Mouse (Mus musculus): ENCODE data around the gene Hist1h2bb. TPM values are rescaled to one million over a fixed set of nuclear protein-coding genes. Genes with fewer than 3 reads are reported as not detected.
"Not testable (repeated sequence)": the region's sequence is repeated elsewhere in the genome, so short reads cannot be mapped to it uniquely, and the experiment has no call there.

Gene Hist1h2bb
- polyA plus RNA-seq, 1 experiment from 2014 or later, result 0.37 TPM

DNA sequence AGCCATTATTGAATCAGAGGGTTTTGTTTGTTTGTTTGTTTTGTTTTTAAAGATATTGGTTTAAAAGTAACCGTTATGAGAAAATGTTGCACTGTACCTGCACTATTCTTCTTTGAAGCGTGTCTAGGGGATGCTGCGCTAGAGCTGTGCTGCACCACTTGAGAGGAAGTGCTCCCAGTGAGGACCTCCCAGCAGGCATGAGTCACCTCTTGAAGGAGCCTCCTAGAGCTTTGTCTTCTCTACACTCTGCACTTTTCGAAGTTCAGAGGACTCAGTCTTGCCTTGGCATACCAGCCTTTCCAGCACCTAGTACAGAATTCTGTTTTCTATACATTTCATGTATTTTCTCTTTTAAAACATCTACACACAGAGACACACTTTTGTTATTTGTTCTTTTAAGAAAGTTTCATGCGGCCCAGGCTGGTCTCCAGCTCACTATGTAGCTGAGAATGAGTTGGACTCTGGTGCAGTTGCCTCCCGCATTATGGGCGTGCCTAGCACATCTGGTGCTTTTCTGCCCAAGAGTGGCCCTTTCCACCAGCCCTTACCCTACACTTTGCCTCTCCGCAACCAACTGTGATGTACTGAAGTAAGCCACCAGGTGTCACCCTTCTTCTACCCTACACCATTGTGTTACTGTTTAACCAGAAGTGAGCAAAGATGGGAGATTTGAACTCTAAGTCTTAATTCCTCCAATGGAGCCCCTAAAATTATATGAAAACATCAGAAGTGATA is 45.6 kb upstream of the Hist1h2bb start:
- Histone ChIP-seq H3K9ac (ENCODE audit: low read depth, low read length) (no peak overlapping the region), H3K9me3 (ENCODE audit: control insufficient read depth) (no peaks in the 10 kb centered on the region), H3K27ac (ENCODE audit: low read depth, low read length) (no peak overlapping the region), H3K4me2 (replicated peaks; ENCODE audit: low read depth) (no peak overlapping the region), H3K4me3 (ENCODE audit: low read depth, low read length) (no peak overlapping the region), H3K4me1 (replicated peaks; ENCODE audit: control insufficient read depth, insufficient read depth, low read length) (no peaks in the 10 kb centered on the region), H3K36me3 (ENCODE audit: control insufficient read depth, insufficient read depth) (no peaks in the 10 kb centered on the region), H3K27me3 (replicated peaks; ENCODE audit: control insufficient read depth, insufficient read depth, low read length) (no peaks in the 10 kb centered on the region)
- WGBS, result 28% methylated on average over 8 of the region's 8 CpGs
- ATAC-seq, result peak; percentile 47
- TF ChIP-seq CTCF (IDR thresholded peaks at IDR 0.05; ENCODE audit: low read depth), result peak; percentile 93

DNA sequence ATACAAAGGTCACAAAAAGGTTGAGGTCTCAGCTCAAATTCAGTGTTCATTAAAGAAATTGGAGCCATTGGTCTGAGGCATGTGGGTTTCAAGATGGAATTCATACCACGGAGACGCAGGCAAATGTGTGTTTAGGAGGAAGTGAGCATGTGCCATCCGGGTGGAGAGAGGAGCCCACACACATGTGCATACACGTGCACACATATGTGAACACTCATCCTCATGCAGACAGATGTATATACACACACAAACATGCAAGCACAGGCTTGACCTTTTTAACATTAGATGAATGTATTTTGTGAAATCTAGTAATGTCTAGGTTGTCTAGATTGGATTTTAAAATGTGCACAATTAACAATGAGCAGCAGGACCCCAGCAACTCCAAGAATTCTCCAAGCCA is 44.3 kb upstream of the Hist1h2bb start:
- Histone ChIP-seq H3K4me1 (replicated peaks; ENCODE audit: control insufficient read depth, insufficient read depth, low read length) (no peaks in the 10 kb centered on the region), H3K36me3 (ENCODE audit: control insufficient read depth, insufficient read depth) (no peaks in the 10 kb centered on the region), H3K9me3 (ENCODE audit: control insufficient read depth) (no peaks in the 10 kb centered on the region), H3K27me3 (replicated peaks; ENCODE audit: control insufficient read depth, insufficient read depth, low read length) (no peaks in the 10 kb centered on the region), H3K9ac (ENCODE audit: low read depth, low read length) (no peak overlapping the region), H3K4me2 (replicated peaks; ENCODE audit: low read depth) (no peak overlapping the region), H3K4me3 (ENCODE audit: low read depth, low read length) (no peak overlapping the region), H3K27ac (ENCODE audit: low read depth, low read length) (no peak overlapping the region)
- TF ChIP-seq CTCF (IDR thresholded peaks at IDR 0.05; ENCODE audit: low read depth), result no peak
- WGBS, result 76% methylated on average over 4 of the region's 4 CpGs
- ATAC-seq, result no peak

- H3K4me1 ChIP-seq (replicated peaks; ENCODE audit: control insufficient read depth, insufficient read depth, low read length); H3K4me3 ChIP-seq (ENCODE audit: low read depth, low read length); H3K27me3 ChIP-seq (replicated peaks; ENCODE audit: control insufficient read depth, insufficient read depth, low read length); H3K9me3 ChIP-seq (ENCODE audit: control insufficient read depth); H3K36me3 ChIP-seq (ENCODE audit: control insufficient read depth, insufficient read depth); ATAC-seq; H3K9ac ChIP-seq (ENCODE audit: low read depth, low read length); H3K27ac ChIP-seq (ENCODE audit: low read depth, low read length); H3K4me2 ChIP-seq (replicated peaks; ENCODE audit: low read depth): not testable (repeated sequence)
- WGBS, result 58% methylated on average over 2 of the region's 2 CpGs
Measured at GRCm38 (mm10) chr13:23702801-23703200, 43.7 kb upstream of the Hist1h2bb start.

DNA sequence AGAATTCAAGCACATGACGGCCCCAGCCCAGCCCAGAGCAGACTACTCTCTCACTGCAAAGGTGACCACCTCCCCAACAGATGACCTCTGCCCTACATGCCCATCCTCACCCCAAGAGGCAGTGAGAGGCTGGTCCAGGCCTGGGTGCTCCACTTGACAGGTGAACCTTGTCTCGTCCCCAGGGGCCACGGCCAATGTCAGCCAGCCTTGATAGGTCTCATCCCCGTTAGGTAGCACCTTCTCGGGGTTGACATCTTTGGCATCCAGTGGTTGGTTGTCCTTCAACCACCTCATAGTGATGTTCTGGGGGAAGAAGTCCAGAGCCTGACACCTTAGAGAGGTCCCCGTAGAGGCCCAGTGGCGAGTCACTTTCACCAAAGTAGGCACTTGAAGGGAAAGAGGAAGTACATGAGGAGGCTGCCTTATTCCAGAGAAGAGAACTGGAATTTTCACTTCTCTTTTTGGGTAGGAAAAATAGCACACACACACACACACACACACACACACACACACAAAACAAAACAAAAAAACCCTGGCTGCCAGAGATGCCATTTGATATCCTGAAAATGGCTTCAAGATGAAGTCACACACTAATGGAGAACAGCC is 40.7 kb upstream of the Hist1h2bb start:
- ATAC-seq, result no peak
- no peak for TF ChIP-seq CTCF (IDR thresholded peaks at IDR 0.05; ENCODE audit: low read depth)
- H3K36me3 ChIP-seq (ENCODE audit: control insufficient read depth, insufficient read depth), result no peaks in the 10 kb centered on the region
- H3K4me3 ChIP-seq (ENCODE audit: low read depth, low read length), result no peak overlapping the region
- no peaks in the 10 kb centered on the region for H3K4me1 ChIP-seq (replicated peaks; ENCODE audit: control insufficient read depth, insufficient read depth, low read length)
- no peak overlapping the region for H3K9ac ChIP-seq (ENCODE audit: low read depth, low read length)
- no peaks in the 10 kb centered on the region for H3K9me3 ChIP-seq (ENCODE audit: control insufficient read depth)
- WGBS, result 90% methylated on average over 7 of the region's 7 CpGs
- no peak overlapping the region for H3K27ac ChIP-seq (ENCODE audit: low read depth, low read length)
- H3K27me3 ChIP-seq (replicated peaks; ENCODE audit: control insufficient read depth, insufficient read depth, low read length), result no peaks in the 10 kb centered on the region
- H3K4me2 ChIP-seq (replicated peaks; ENCODE audit: low read depth), result no peak overlapping the region

GRCm38 (mm10) chr13:23706771-23707170 is 39.8 kb upstream of the Hist1h2bb start:
- Histone ChIP-seq H3K36me3 (ENCODE audit: control insufficient read depth, insufficient read depth) (no peaks in the 10 kb centered on the region), H3K4me1 (replicated peaks; ENCODE audit: control insufficient read depth, insufficient read depth, low read length) (no peaks in the 10 kb centered on the region), H3K9ac (ENCODE audit: low read depth, low read length) (no peak overlapping the region), H3K4me3 (ENCODE audit: low read depth, low read length) (no peak overlapping the region), H3K27ac (ENCODE audit: low read depth, low read length) (no peak overlapping the region), H3K4me2 (replicated peaks; ENCODE audit: low read depth) (no peak overlapping the region), H3K27me3 (replicated peaks; ENCODE audit: control insufficient read depth, insufficient read depth, low read length) (no peaks in the 10 kb centered on the region), H3K9me3 (ENCODE audit: control insufficient read depth) (no peaks in the 10 kb centered on the region)
- no peak for TF ChIP-seq CTCF (IDR thresholded peaks at IDR 0.05; ENCODE audit: low read depth)
- no peak for ATAC-seq
- 90% methylated on average over 12 of the region's 12 CpGs for WGBS

- no peaks in the 10 kb centered on the region for H3K9me3 ChIP-seq (ENCODE audit: control insufficient read depth)
- 81% methylated on average over 4 of the region's 4 CpGs for WGBS
- no peak overlapping the region for H3K4me2 ChIP-seq (replicated peaks; ENCODE audit: low read depth)
- no peaks in the 10 kb centered on the region for H3K4me1 ChIP-seq (replicated peaks; ENCODE audit: control insufficient read depth, insufficient read depth, low read length)
- H3K36me3 ChIP-seq (ENCODE audit: control insufficient read depth, insufficient read depth), result no peaks in the 10 kb centered on the region
- no peak overlapping the region for H3K4me3 ChIP-seq (ENCODE audit: low read depth, low read length)
- no peak overlapping the region for H3K9ac ChIP-seq (ENCODE audit: low read depth, low read length)
- H3K27ac ChIP-seq (ENCODE audit: low read depth, low read length), result no peak overlapping the region
- no peak for ATAC-seq
- TF ChIP-seq CTCF (IDR thresholded peaks at IDR 0.05; ENCODE audit: low read depth), result no peak
- H3K27me3 ChIP-seq (replicated peaks; ENCODE audit: control insufficient read depth, insufficient read depth, low read length), result no peaks in the 10 kb centered on the region
Measured at GRCm38 (mm10) chr13:23708041-23708440, 38.5 kb upstream of the Hist1h2bb start.

All from intestine, postnatal 0 days (tissue).